Mouse (Mus musculus) embryonic fibroblast, embryonic 13.5 days (primary cell): ENCODE measurements at regions not wholly inside any gene's neighbourhood (a gene's known extent, or its start where the extent isn't known, plus 50 kb on each side); places are given as distances from the start of the nearest gene placed in this dataset.

Experiments used
- H3K27ac ChIP-seq: 2 replicates; pipeline ENCODE4 v1.5.1; 2012; ENCODE audit warnings: low read length, control low read depth, inconsistent platforms; ENCODE audit not compliant: insufficient read depth
- H3K4me1 ChIP-seq: 2 replicates; pipeline ENCODE4 v1.6.1; 2011; ENCODE audit warnings: low read length; ENCODE audit not compliant: control insufficient read depth, insufficient read depth
- H3K4me3 ChIP-seq: 2 replicates; pipeline ENCODE4 v1.5.1; 2011; ENCODE audit warnings: mild to moderate bottlenecking, control low read depth, low read length; ENCODE audit not compliant: insufficient read depth
- CTCF ChIP-seq: IDR thresholded peaks from 2 replicates; pipeline ENCODE4 v1.5.1; 2011; ENCODE audit warnings: mild to moderate bottlenecking, control low read depth, low read length, moderate library complexity, borderline replicate concordance; ENCODE audit not compliant: insufficient read depth
- POLR2A ChIP-seq: IDR thresholded peaks from 2 replicates; pipeline ENCODE4 v1.6.1; 2011; ENCODE audit warnings: low read depth, mild to moderate bottlenecking, control low read depth, low read length, moderate library complexity

GRCm38 (mm10) chr8:26352541-26353010 is 233.2 kb downstream of the Gm45692 start:
- no peak for TF ChIP-seq POLR2A
- TF ChIP-seq CTCF: no peak
- Histone ChIP-seq H3K4me3 (0 out of 2 replicates have a peak overlapping the region, but pooled peaks have one; percentile 13), H3K27ac (peak overlapping the region; percentile 30), H3K4me1 (0 out of 2 replicates have a peak, but pooled peaks cover 2% of the 10 kb centered on the region)

DNA sequence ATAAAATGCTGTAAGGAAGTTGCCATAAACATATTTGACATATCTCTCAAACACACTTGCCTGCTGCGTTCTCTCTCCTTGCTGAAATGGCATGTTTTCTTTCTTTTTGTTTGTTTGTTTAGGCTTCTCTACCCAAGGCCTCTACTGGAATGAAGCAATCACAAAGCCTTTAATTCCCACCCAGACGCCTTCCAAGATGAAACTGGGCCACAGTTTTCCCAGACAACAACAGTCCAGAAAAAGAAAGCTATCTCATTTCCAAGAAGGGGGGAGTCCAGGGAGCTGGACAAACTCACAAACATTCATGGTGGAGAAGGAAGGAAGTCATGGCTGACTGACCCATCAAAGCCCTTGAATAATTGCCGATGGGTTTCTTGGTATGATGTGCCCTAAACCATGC is 234.1 kb downstream of the Gm45692 start:
- TF ChIP-seq CTCF: no peak
- TF ChIP-seq POLR2A: no peak
- Histone ChIP-seq H3K4me3 (no peak overlapping the region), H3K27ac (no peak overlapping the region), H3K4me1 (0 out of 2 replicates have a peak, but pooled peaks cover 2% of the 10 kb centered on the region)

DNA sequence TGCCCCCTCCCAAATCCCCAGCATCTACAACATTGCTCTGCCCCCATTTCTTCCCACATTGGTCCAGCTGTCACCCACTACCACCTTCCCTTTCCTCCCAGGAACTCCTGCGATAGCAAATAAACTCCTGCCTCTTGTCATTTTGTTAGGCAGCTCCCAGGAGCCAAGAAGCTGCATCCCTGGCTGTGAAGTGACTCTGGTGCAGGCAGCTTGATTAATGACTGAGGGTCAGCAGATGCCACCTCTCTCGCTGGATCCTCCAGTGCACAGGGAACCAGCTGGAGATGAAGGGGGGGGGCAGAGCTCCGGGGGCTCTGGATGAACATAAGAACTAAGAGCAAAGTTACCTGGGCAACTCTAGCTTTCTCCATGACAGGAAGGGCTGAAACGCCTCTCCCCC is 235.2 kb downstream of the Gm45692 start:
- Histone ChIP-seq H3K4me1 (0 out of 2 replicates have a peak, but pooled peaks cover 2% of the 10 kb centered on the region), H3K27ac (no peak overlapping the region), H3K4me3 (no peak overlapping the region)
- no peak for TF ChIP-seq POLR2A
- no peak for TF ChIP-seq CTCF

- Histone ChIP-seq H3K4me1 (no peaks in the 10 kb centered on the region), H3K27ac (no peak overlapping the region), H3K4me3 (no peak overlapping the region)
- TF ChIP-seq CTCF (no peak), POLR2A (no peak)
These were observed 237.5 kb downstream of the Gm45692 start for GRCm38 (mm10) chr8:26356801-26357200.

- Histone ChIP-seq H3K4me3 (no peak overlapping the region), H3K4me1 (0 out of 2 replicates have a peak, but pooled peaks cover 2% of the 10 kb centered on the region), H3K27ac (no peak overlapping the region)
- TF ChIP-seq POLR2A: no peak
- TF ChIP-seq CTCF: no peak
These were observed 239.4 kb downstream of the Gm45692 start for GRCm38 (mm10) chr8:26358711-26359136.

GRCm38 (mm10) chr8:26362366-26362765 is 243.0 kb downstream of the Gm45692 start:
- 0 out of 2 replicates have a peak, but pooled peaks cover 2% of the 10 kb centered on the region for H3K4me1 ChIP-seq
- TF ChIP-seq POLR2A (no peak), CTCF (no peak)
- no peak overlapping the region for H3K4me3 ChIP-seq
- H3K27ac ChIP-seq: no peak overlapping the region

DNA sequence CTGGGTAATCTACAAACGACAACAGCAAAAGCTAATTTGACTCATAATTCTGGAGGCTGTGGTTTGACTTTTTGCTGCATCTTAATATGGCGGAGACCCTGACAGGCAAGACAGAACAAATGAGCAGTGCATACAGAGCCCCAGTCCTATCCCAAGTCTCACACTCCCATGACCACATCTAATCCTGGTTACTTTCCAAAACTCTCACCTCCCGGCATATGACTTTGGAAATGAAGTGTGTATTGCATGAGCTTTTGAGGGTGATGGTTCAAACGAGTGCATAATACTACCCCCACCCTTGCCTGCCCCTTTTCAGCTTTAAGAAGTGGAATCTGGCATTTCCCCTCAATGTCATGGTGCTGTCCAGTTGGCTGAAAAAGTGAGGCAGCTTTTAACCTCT is 244.3 kb downstream of the Gm45692 start:
- H3K4me3 ChIP-seq: no peak overlapping the region
- no peak overlapping the region for H3K27ac ChIP-seq
- H3K4me1 ChIP-seq: 0 out of 2 replicates have a peak, but pooled peaks cover 2% of the 10 kb centered on the region
- TF ChIP-seq CTCF: no peak
- no peak for TF ChIP-seq POLR2A

DNA sequence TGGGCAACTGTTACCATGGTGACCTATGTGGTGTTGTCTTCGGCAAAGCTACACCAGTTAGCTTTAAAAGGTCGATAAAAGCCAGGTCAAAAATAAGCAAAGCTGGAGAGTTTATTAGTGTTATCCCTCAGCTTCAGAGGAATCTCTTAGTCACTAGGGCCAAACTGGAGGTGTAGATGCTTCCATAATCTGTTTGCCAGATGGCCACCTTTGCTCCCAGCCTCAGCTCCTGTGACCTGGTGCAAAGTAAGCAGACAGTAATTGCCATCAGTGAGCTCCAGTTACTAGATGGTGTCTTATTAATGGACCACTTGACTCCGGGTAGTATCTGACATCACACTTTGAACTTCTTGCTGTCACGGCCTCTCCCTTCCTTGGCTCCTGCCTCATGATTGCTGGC is 245.3 kb downstream of the Gm45692 start:
- 0 out of 2 replicates have a peak, but pooled peaks cover 2% of the 10 kb centered on the region for H3K4me1 ChIP-seq
- H3K4me3 ChIP-seq: no peak overlapping the region
- H3K27ac ChIP-seq: no peak overlapping the region
- TF ChIP-seq CTCF (no peak), POLR2A (no peak)

DNA sequence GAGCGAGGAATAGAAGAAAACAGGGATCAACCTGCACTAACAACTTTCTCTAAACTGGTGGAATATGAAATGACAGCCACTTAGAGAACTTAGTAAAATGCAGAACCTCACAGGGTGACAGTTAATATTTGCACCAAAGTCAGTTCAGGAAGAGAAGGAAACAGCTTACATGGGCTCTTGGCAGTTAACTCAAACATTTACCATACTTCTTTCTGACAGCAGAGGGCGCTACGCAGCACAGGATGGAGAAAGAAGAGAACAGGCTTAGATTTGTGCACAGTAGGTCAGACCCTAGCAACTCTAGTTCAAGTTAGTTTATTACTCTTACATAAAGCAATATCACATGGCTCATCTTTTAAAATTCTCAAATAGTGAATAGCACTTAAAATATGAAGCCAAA is 261.3 kb downstream of the Gm45692 start:
- Histone ChIP-seq H3K4me1 (no peaks in the 10 kb centered on the region), H3K27ac (no peak overlapping the region), H3K4me3 (no peak overlapping the region)
- TF ChIP-seq POLR2A (no peak), CTCF (peak; percentile 24; the same call in 1 of the 2 replicates)

DNA sequence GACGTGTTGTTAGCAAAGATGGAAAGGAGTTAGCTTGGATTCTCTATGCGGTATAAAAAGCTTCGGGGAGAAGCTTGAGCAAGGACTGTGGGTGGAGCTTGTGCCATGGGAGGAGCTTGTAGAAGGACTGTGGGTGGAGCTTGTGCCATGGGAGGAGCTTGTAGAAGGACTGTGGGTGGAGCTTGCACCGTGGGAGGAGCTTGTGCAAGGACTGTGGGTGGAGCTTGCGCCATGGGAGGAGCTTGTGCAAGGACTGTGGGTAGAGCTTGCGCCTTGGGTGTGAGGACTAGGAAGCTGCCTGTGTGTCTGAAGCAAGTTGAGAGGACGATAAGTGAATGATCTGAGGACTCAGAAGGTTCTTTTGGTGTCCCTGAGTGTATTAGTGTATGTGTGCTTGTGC is 263.1 kb downstream of the Gm45692 start:
- TF ChIP-seq POLR2A: no peak
- TF ChIP-seq CTCF: no peak
- Histone ChIP-seq H3K4me3 (no peak overlapping the region), H3K4me1 (no peaks in the 10 kb centered on the region), H3K27ac (no peak overlapping the region)

- no peak overlapping the region for H3K4me3 ChIP-seq
- TF ChIP-seq POLR2A (no peak), CTCF (no peak)
- no peaks in the 10 kb centered on the region for H3K4me1 ChIP-seq
- H3K27ac ChIP-seq: no peak overlapping the region
These were observed 264.6 kb downstream of the Gm45692 start for GRCm38 (mm10) chr8:26383886-26384285.

DNA sequence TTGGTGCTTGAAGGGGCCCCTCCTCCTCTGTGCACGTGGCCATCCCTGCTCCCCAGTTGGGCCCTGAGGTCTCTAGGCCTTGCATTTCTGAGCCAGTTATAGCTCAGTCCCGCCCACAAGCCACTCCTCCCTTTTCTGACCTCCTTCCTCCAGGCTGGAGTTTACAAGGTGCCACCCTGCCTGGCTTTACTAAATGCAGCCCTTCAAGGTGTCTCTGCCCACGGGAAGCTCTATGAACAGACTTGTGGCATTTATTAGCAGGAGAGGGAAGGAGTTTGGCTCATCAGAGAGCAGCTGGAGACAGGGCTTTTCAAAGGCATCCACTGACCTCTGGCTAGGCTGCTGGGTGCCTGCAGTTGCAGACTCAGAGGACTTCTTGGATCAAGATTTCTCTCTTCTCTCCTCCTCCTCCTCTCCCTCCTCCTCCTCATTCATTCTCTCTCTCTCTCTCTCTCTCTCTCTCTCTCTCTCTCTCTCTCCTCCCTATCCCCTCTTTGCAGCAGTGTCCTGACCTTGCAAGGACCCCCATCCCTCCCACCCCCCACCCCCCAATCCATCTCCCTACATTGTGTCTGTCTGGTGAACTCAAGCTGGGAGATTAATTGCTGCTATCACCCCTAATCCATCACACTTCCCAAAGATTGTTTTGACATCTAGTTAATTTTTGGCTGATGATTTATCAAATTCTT is 265.1 kb downstream of the Gm45692 start:
- Histone ChIP-seq H3K4me3 (no peak overlapping the region), H3K27ac (no peak overlapping the region), H3K4me1 (no peaks in the 10 kb centered on the region)
- TF ChIP-seq POLR2A: no peak
